Mouse (Mus musculus): ENCODE results near the gene Tssk1. TPM values are rescaled to one million over a fixed set of nuclear protein-coding genes. Genes with fewer than 3 reads are reported as not detected.

Tssk1 gene
- polyA plus RNA-seq, 1 experiment from 2014 or later, result not detected

GRCm38 (mm10) chr16:17875174-17875573 is 18.8 kb upstream of the Tssk1 start:
- H3K36me3 ChIP-seq, result peaks cover 40% of the 10 kb centered on the region
- no peaks in the 10 kb centered on the region for H3K4me1 ChIP-seq
- H3K27ac ChIP-seq, result no peak overlapping the region
- 79% methylated on average over 4 of the region's 4 CpGs for WGBS
- H3K4me2 ChIP-seq, result no peak overlapping the region
- ATAC-seq (ENCODE audit: insufficient number of reproducible peaks, low FRiP score, low TSS enrichment, low read depth), result no peak
- no peaks in the 10 kb centered on the region for H3K27me3 ChIP-seq
- no peaks in the 10 kb centered on the region for H3K9me3 ChIP-seq
- no peak overlapping the region for H3K9ac ChIP-seq
- H3K4me3 ChIP-seq, result no peak overlapping the region

GRCm38 (mm10) chr16:17876096-17876495 is 17.9 kb upstream of the Tssk1 start:
- H3K36me3 ChIP-seq, result peaks cover 31% of the 10 kb centered on the region

GRCm38 (mm10) chr16:17879571-17879970 is 14.5 kb upstream of the Tssk1 start:
- no peak overlapping the region for H3K4me2 ChIP-seq
- H3K36me3 ChIP-seq, result peaks cover 17% of the 10 kb centered on the region; the same call in 1 of the 2 replicates
- 86% methylated on average over 4 of the region's 4 CpGs for WGBS
- H3K9ac ChIP-seq, result no peak overlapping the region
- H3K4me3 ChIP-seq, result no peak overlapping the region
- no peak overlapping the region for H3K27ac ChIP-seq
- H3K9me3 ChIP-seq, result no peaks in the 10 kb centered on the region
- no peaks in the 10 kb centered on the region for H3K27me3 ChIP-seq
- H3K4me1 ChIP-seq, result peaks cover 6% of the 10 kb centered on the region
- ATAC-seq (ENCODE audit: insufficient number of reproducible peaks, low FRiP score, low TSS enrichment, low read depth), result no peak

More at GRCm38 (mm10) chr16:17876096-17876495, 17.9 kb upstream of the Tssk1 start:
- no peaks in the 10 kb centered on the region for H3K9me3 ChIP-seq
- no peak overlapping the region for H3K9ac ChIP-seq
- no peaks in the 10 kb centered on the region for H3K4me1 ChIP-seq
- ATAC-seq (ENCODE audit: insufficient number of reproducible peaks, low FRiP score, low TSS enrichment, low read depth), result no peak
- H3K27me3 ChIP-seq, result no peaks in the 10 kb centered on the region
- WGBS, result 83% methylated on average over 1 of the region's 1 CpGs
- H3K27ac ChIP-seq, result no peak overlapping the region
- H3K4me3 ChIP-seq, result no peak overlapping the region
- H3K4me2 ChIP-seq, result no peak overlapping the region

- H3K4me2 ChIP-seq, result no peak overlapping the region
- no peak overlapping the region for H3K9ac ChIP-seq
- H3K36me3 ChIP-seq, result peaks cover 15% of the 10 kb centered on the region; the same call in 1 of the 2 replicates
- no peak overlapping the region for H3K27ac ChIP-seq
- no peak overlapping the region for H3K4me3 ChIP-seq
- H3K9me3 ChIP-seq, result no peaks in the 10 kb centered on the region
- H3K27me3 ChIP-seq, result no peaks in the 10 kb centered on the region
- peaks cover 6% of the 10 kb centered on the region for H3K4me1 ChIP-seq
- no peak for ATAC-seq (ENCODE audit: insufficient number of reproducible peaks, low FRiP score, low TSS enrichment, low read depth)
Measured at GRCm38 (mm10) chr16:17882196-17882595, 11.8 kb upstream of the Tssk1 start.

- no peaks in the 10 kb centered on the region for H3K27me3 ChIP-seq
- no peaks in the 10 kb centered on the region for H3K9me3 ChIP-seq
- H3K4me1 ChIP-seq, result peaks cover 6% of the 10 kb centered on the region
- H3K4me3 ChIP-seq, result no peak overlapping the region
- H3K9ac ChIP-seq, result no peak overlapping the region
- peaks cover 4% of the 10 kb centered on the region; the same call in 1 of the 2 replicates for H3K36me3 ChIP-seq
- no peak overlapping the region for H3K4me2 ChIP-seq
- H3K27ac ChIP-seq, result no peak overlapping the region
- no peak for ATAC-seq (ENCODE audit: insufficient number of reproducible peaks, low FRiP score, low TSS enrichment, low read depth)
- 80% methylated on average over 6 of the region's 6 CpGs for WGBS
Measured at GRCm38 (mm10) chr16:17884116-17884515, 9.9 kb upstream of the Tssk1 start.

GRCm38 (mm10) chr16:17889689-17890341 is 4.2 kb upstream of the Tssk1 start:
- Histone ChIP-seq H3K27me3 (no peaks in the 10 kb centered on the region), H3K36me3 (no peaks in the 10 kb centered on the region), H3K9me3 (no peaks in the 10 kb centered on the region), H3K4me3 (peak overlapping the region; percentile 96), H3K4me1 (peaks cover 27% of the 10 kb centered on the region), H3K27ac (no peak overlapping the region), H3K4me2 (peak overlapping the region; percentile 74), H3K9ac (no peak overlapping the region)
- no peak for ATAC-seq (ENCODE audit: insufficient number of reproducible peaks, low FRiP score, low TSS enrichment, low read depth)
- WGBS, result 81% methylated on average over 6 of the region's 6 CpGs

GRCm38 (mm10) chr16:17890342-17890727 is 3.7 kb upstream of the Tssk1 start:
- peak overlapping the region; percentile 96 for H3K4me3 ChIP-seq
- no peaks in the 10 kb centered on the region for H3K36me3 ChIP-seq
- peaks cover 27% of the 10 kb centered on the region for H3K4me1 ChIP-seq
- H3K27me3 ChIP-seq, result no peaks in the 10 kb centered on the region
- no peak for ATAC-seq (ENCODE audit: insufficient number of reproducible peaks, low FRiP score, low TSS enrichment, low read depth)
- H3K9me3 ChIP-seq, result no peaks in the 10 kb centered on the region
- peak overlapping the region; percentile 74 for H3K4me2 ChIP-seq
- no peak overlapping the region for H3K27ac ChIP-seq
- H3K9ac ChIP-seq, result peak overlapping the region; percentile 96
- WGBS, result 35% methylated on average over 2 of the region's 2 CpGs

GRCm38 (mm10) chr16:17890917-17891566 is 3.0 kb upstream of the Tssk1 start:
- H3K4me1 ChIP-seq, result peaks cover 27% of the 10 kb centered on the region
- H3K27ac ChIP-seq, result peak overlapping the region; percentile 97
- H3K4me2 ChIP-seq, result peak overlapping the region; percentile 74
- WGBS, result 0% methylated on average over 43 of the region's 44 CpGs
- peak overlapping the region; percentile 96 for H3K9ac ChIP-seq
- no peaks in the 10 kb centered on the region for H3K9me3 ChIP-seq
- peak; percentile 42 for ATAC-seq (ENCODE audit: insufficient number of reproducible peaks, low FRiP score, low TSS enrichment, low read depth)
- no peaks in the 10 kb centered on the region for H3K27me3 ChIP-seq
- peak overlapping the region; percentile 96 for H3K4me3 ChIP-seq
- no peaks in the 10 kb centered on the region for H3K36me3 ChIP-seq

GRCm38 (mm10) chr16:17891567-17891959 is 2.5 kb upstream of the Tssk1 start, which contains the start of gene Gm20518:
Gm20518 (minus strand) TSS chr16:17891671.
- H3K36me3 ChIP-seq, result no peaks in the 10 kb centered on the region
- H3K4me1 ChIP-seq, result peaks cover 27% of the 10 kb centered on the region
- H3K9me3 ChIP-seq, result no peaks in the 10 kb centered on the region
- ATAC-seq (ENCODE audit: insufficient number of reproducible peaks, low FRiP score, low TSS enrichment, low read depth), result peak; percentile 96
- peak within 1 kb of the TSS; percentile 96 for H3K9ac ChIP-seq
- H3K27ac ChIP-seq, result peak within 1 kb of the TSS; percentile 97
- H3K27me3 ChIP-seq, result no peaks in the 10 kb centered on the region
- peak within 1 kb of the TSS; percentile 96 for H3K4me3 ChIP-seq
- under 1% methylated on average over 38 of the region's 38 CpGs for WGBS
- peak within 1 kb of the TSS; percentile 74 for H3K4me2 ChIP-seq

GRCm38 (mm10) chr16:17892606-17893005 is 1.4 kb upstream of the Tssk1 start:
- Histone ChIP-seq H3K4me1 (peaks cover 27% of the 10 kb centered on the region), H3K9me3 (no peaks in the 10 kb centered on the region), H3K9ac (no peak overlapping the region), H3K4me3 (no peak overlapping the region), H3K27me3 (no peaks in the 10 kb centered on the region), H3K4me2 (no peak overlapping the region), H3K36me3 (no peaks in the 10 kb centered on the region), H3K27ac (peak overlapping the region; percentile 72; the same call in 1 of the 2 replicates)
- ATAC-seq (ENCODE audit: insufficient number of reproducible peaks, low FRiP score, low TSS enrichment, low read depth), result no peak
- 54% methylated on average over 3 of the region's 3 CpGs for WGBS

- H3K27me3 ChIP-seq, result no peaks in the 10 kb centered on the region
- H3K4me3 ChIP-seq, result no peak overlapping the region
- H3K36me3 ChIP-seq, result peaks cover 28% of the 10 kb centered on the region
- no peaks in the 10 kb centered on the region for H3K9me3 ChIP-seq
- H3K27ac ChIP-seq, result no peak overlapping the region
- H3K4me1 ChIP-seq, result peaks cover 13% of the 10 kb centered on the region
- ATAC-seq (ENCODE audit: insufficient number of reproducible peaks, low FRiP score, low TSS enrichment, low read depth), result no peak
- H3K9ac ChIP-seq, result no peak overlapping the region
- H3K4me2 ChIP-seq, result no peak overlapping the region
Measured at GRCm38 (mm10) chr16:17896091-17896490, 2.1 kb downstream of the Tssk1 start.

GRCm38 (mm10) chr16:17898462-17898861 is 4.4 kb downstream of the Tssk1 start, which contains the start of the genes Dgcr2 and Tssk2:
Dgcr2 (minus strand) TSS chr16:17898562.
Tssk2 (plus strand) TSS chr16:17898637.
- Histone ChIP-seq H3K9ac (no peak within 1 kb of the TSS), H3K36me3 (peaks cover 52% of the 10 kb centered on the region), H3K4me1 (no peaks in the 10 kb centered on the region), H3K4me2 (no peak within 1 kb of the TSS), H3K27ac (no peak within 1 kb of the TSS), H3K4me3 (no peak within 1 kb of the TSS), H3K9me3 (no peaks in the 10 kb centered on the region), H3K27me3 (no peaks in the 10 kb centered on the region)
- 93% methylated on average over 14 of the region's 14 CpGs for WGBS
- no peak for ATAC-seq (ENCODE audit: insufficient number of reproducible peaks, low FRiP score, low TSS enrichment, low read depth)

Data from limb, embryonic 15.5 days (tissue).